Mouse (Mus musculus) kidney, embryonic 16.5 days (tissue): ENCODE measurements around the gene Reep6. TPM values are rescaled to one million over a fixed set of nuclear protein-coding genes. Genes with fewer than 3 reads are reported as not detected.

Experiments used
- microRNA-seq: library from miRNA; unstranded; fragments of <30 nt; microRNA quantifications from one replicate; pipeline ENCODE4, GENCODE M21; 2016
- polyA plus RNA-seq: library from polyadenylated mRNA; unstranded; fragments of >200 nt; fragmentation: Nextera tagmentation; extraction: Ambion mirVana; gene quantifications from 2 replicates; pipeline ENCODE4 v1.2.1, GENCODE M21; 2015

The Reep6 gene
- polyA plus RNA-seq, 1 experiment from 2014 or later = 11.0 TPM

Small RNAs within 50 kb of the gene (microRNA-seq; reads per million reads assigned to microRNA genes)
- gene Gm22721 = not detected

Other genes with a start within 250 kb of the Reep6 start
- 16.1 and 17.6 TPM in 2 replicates for gene Sbno2, start 224.4 kb upstream of the Reep6 start, polyA plus RNA-seq
- 18.2 and 20.2 TPM in 2 replicates for gene Stk11, start 214.2 kb upstream of the Reep6 start, polyA plus RNA-seq
- 676 and 688 TPM in 2 replicates for gene Atp5d, start 191.3 kb upstream of the Reep6 start, polyA plus RNA-seq
- gene Cbarp, start 189.1 kb upstream of the Reep6 start, polyA plus RNA-seq = 6.4 and 7.3 TPM in 2 replicates
- gene Midn, start 181.7 kb upstream of the Reep6 start, polyA plus RNA-seq = 15.9 and 16.8 TPM in 2 replicates
- gene Cirbp, start 164.0 kb upstream of the Reep6 start, polyA plus RNA-seq = 96.2 and 101 TPM in 2 replicates
- 15.2 and 15.3 TPM in 2 replicates for gene 1600002K03Rik, start 157.0 kb upstream of the Reep6 start, polyA plus RNA-seq
- 11.0 and 11.8 TPM in 2 replicates for gene Efna2, start 150.5 kb upstream of the Reep6 start, polyA plus RNA-seq
- gene Mum1, start 103.5 kb upstream of the Reep6 start, polyA plus RNA-seq = 72.2 and 74.6 TPM in 2 replicates
- 398 and 444 TPM in 2 replicates for gene Ndufs7, start 80.8 kb upstream of the Reep6 start, polyA plus RNA-seq
- gene Gamt, start 68.9 kb upstream of the Reep6 start, polyA plus RNA-seq = 38.1 and 38.3 TPM in 2 replicates
- gene Dazap1, start 68.5 kb upstream of the Reep6 start, polyA plus RNA-seq = 52.7 and 55.4 TPM in 2 replicates
- 899 and 901 TPM in 2 replicates for gene Rps15, start 37.5 kb upstream of the Reep6 start, polyA plus RNA-seq
- 1.6 and 1.9 TPM in 2 replicates for gene Apc2, start 34.0 kb upstream of the Reep6 start, polyA plus RNA-seq
- gene 2310011J03Rik, start 9.4 kb upstream of the Reep6 start, polyA plus RNA-seq = 52.9 and 54.8 TPM in 2 replicates
- 8.6 and 8.8 TPM in 2 replicates for gene Pcsk4, start 455 bp upstream of the Reep6 start, polyA plus RNA-seq
- gene Adamtsl5, start 18.5 kb downstream of the Reep6 start, polyA plus RNA-seq = 4.8 and 5.4 TPM in 2 replicates
- 0.97 and 1.2 TPM in 2 replicates for gene Plk5, start 26.5 kb downstream of the Reep6 start, polyA plus RNA-seq
- 3.8 and 5.1 TPM in 2 replicates for gene Mex3d, start 57.7 kb downstream of the Reep6 start, polyA plus RNA-seq
- 266 and 277 TPM in 2 replicates for gene Mbd3, start 69.6 kb downstream of the Reep6 start, polyA plus RNA-seq
- gene Uqcr11, start 76.9 kb downstream of the Reep6 start, polyA plus RNA-seq = 840 and 906 TPM in 2 replicates
- 118 and 126 TPM in 2 replicates for gene Tcf3, start 103.7 kb downstream of the Reep6 start, polyA plus RNA-seq
- gene Onecut3, start 164.9 kb downstream of the Reep6 start, polyA plus RNA-seq = not detected in 2 replicates
- gene Atp8b3, start 209.2 kb downstream of the Reep6 start, polyA plus RNA-seq = 0.32 and 0.34 TPM in 2 replicates
- 27.2 and 29.8 TPM in 2 replicates for gene Rexo1, start 231.6 kb downstream of the Reep6 start, polyA plus RNA-seq
- gene Klf16, start 247.4 kb downstream of the Reep6 start, polyA plus RNA-seq = 10.4 and 11.6 TPM in 2 replicates